Mouse (Mus musculus) heart, embryonic 14.5 days (tissue): ENCODE measurements around the gene Stil. TPM values are rescaled to one million over a fixed set of nuclear protein-coding genes. Genes with fewer than 3 reads are reported as not detected.

Source experiments
- ATAC-seq: fragments of 200-750 bp; cut with Nextera tagmentation; 2 replicates; pipeline ENCODE4 v1.8.0; 2017; ENCODE audit warnings: low read depth, moderate TSS enrichment; ENCODE audit not compliant: insufficient number of reproducible peaks, insufficient read depth, low FRiP score
- H3K27ac ChIP-seq, 2 experiments: fragments of 200-500 bp in 1 of 2; fragments of 300-500 bp in 1 of 2; sonication (generic) in 1 of 2; replicated peaks in 1 of 2; 2 replicates each; pipeline ENCODE4 v1.5.1; 2012 to 2014; ENCODE audit warnings: low read depth in 2 of 2, low read length in 2 of 2, control low read depth in 1 of 2, mild to moderate bottlenecking in 1 of 2, mixed read lengths in 1 of 2; ENCODE audit not compliant: control insufficient read depth in 1 of 2, insufficient read depth in 1 of 2
- H3K27me3 ChIP-seq: fragments of 300-500 bp; sonication (generic); 2 replicates; pipeline ENCODE4 v1.6.1; 2014; ENCODE audit warnings: mild to moderate bottlenecking, low read length, control low read depth; ENCODE audit not compliant: control insufficient read depth, insufficient read depth
- H3K36me3 ChIP-seq: fragments of 300-500 bp; sonication (generic); 2 replicates; pipeline ENCODE4 v1.6.1; 2014; ENCODE audit warnings: mild to moderate bottlenecking, control low read depth, low read length, mixed read lengths; ENCODE audit not compliant: control insufficient read depth, insufficient read depth
- H3K4me1 ChIP-seq, 2 experiments: fragments of 200-500 bp in 1 of 2; fragments of 300-500 bp in 1 of 2; sonication (generic) in 1 of 2; 2 replicates each; pipeline ENCODE4 v1.6.1; 2012 to 2014; ENCODE audit warnings: low read length in 2 of 2, control low read depth in 1 of 2, mixed read lengths in 1 of 2; ENCODE audit not compliant: control insufficient read depth in 2 of 2, insufficient read depth in 2 of 2
- H3K4me2 ChIP-seq: fragments of 300-500 bp; sonication (generic); 2 replicates; pipeline ENCODE4 v1.6.1; 2014; ENCODE audit warnings: mild to moderate bottlenecking, low read length
- H3K4me3 ChIP-seq, 2 experiments: fragments of 200-500 bp in 1 of 2; fragments of 300-500 bp in 1 of 2; sonication (generic) in 1 of 2; 2 replicates each; pipeline ENCODE4 v1.5.1; 2012 to 2014; ENCODE audit warnings: low read length in 2 of 2, mild to moderate bottlenecking in 2 of 2, control low read depth in 1 of 2, low read depth in 1 of 2, moderate library complexity in 1 of 2; ENCODE audit not compliant: control insufficient read depth in 1 of 2, insufficient read depth in 1 of 2
- H3K9ac ChIP-seq: fragments of 300-500 bp; sonication (generic); 2 replicates; pipeline ENCODE4 v1.6.1; 2014; ENCODE audit warnings: mild to moderate bottlenecking, low read length
- H3K9me3 ChIP-seq: fragments of 300-500 bp; sonication (generic); 2 replicates; pipeline ENCODE4 v1.6.1; 2016; ENCODE audit warnings: low read length, control low read depth; ENCODE audit not compliant: control insufficient read depth
- WGBS: fragments of 180-500 bp; shearing (Covaris S2); extraction: QIAGEN DNeasy Blood & Tissue Kit; methylation state at CpG from one replicate; pipeline ENCODE4 v1.1.7; 2014; 5-methylcytosine and 5-hydroxymethylcytosine counted together
- polyA plus RNA-seq: library from polyadenylated mRNA; unstranded; fragments of >200 nt; fragmentation: Nextera tagmentation; extraction: Ambion mirVana; gene quantifications from 2 replicates; pipeline ENCODE4 v1.2.1, GENCODE M21; 2014

Gene Stil
- polyA plus RNA-seq, 1 experiment from 2014 or later: 9.8 TPM

DNA sequence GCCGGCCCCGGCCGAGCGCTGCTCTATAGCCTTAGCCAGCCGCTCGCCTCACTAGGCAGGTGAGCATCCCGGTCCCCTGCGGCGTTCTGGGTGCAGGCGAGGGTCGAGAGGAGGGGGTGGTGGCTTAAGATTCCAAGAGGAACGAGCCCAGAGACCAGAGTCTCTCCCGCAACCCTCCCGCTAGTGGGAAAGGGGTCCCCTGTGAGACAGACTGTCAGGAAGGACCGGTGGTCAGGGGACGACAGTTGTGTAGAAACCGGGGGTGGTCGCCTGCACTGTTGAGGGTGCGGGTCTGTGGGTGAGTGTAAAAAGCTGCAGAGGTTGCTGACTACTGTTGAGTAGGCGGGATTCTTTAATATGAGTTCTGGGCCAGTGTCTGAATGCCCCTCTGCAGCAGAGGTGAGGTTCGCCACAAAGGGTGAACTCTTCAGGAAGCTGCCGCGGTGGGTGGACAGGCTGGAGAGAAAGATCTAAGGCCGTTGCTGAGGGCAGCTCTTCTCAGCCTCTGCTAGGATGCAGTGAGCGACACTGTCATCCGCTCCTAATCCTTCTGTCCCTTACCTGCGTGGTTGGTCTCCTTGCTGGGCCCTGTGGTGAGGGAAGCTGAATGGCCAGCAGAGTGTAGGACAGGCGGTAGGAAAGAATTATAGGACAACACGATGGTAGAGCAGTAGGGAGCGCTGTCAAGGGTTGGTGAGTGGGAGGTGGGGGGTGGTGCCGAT lies 63.7 kb downstream of the Stil start:
- Histone ChIP-seq H3K9ac (peak overlapping the region; percentile 44), H3K27ac (no peak overlapping the region), H3K4me3 (peak overlapping the region; percentile 43 to 55), H3K4me2 (peak overlapping the region; percentile 71), H3K27me3 (peaks cover 92% of the 10 kb centered on the region), H3K9me3 (no peaks in the 10 kb centered on the region), H3K4me1 (peaks cover 5 to 10% of the 10 kb centered on the region in 2 experiments; a peak in 3 of 4 replicates), H3K36me3 (0 out of 2 replicates have a peak, but pooled peaks cover 3% of the 10 kb centered on the region)
- WGBS: 4% methylated on average over 31 of the region's 31 CpGs
- ATAC-seq: no peak

- 25% methylated on average over 1 of the region's 1 CpGs for WGBS
- Histone ChIP-seq H3K27ac (0 out of 4 replicates have a peak overlapping the region, but pooled peaks of 1 of the 2 experiments have one; percentile 9), H3K4me3 (no peak overlapping the region), H3K36me3 (0 out of 2 replicates have a peak, but pooled peaks cover 6% of the 10 kb centered on the region), H3K27me3 (peaks cover 30% of the 10 kb centered on the region), H3K9ac (no peak overlapping the region), H3K9me3 (no peaks in the 10 kb centered on the region), H3K4me2 (no peak overlapping the region), H3K4me1 (peaks cover 3 to 6% of the 10 kb centered on the region in 2 experiments; a peak in 1 of 4 replicates)
- no peak for ATAC-seq
These were observed 71.7 kb downstream of the Stil start for GRCm38 (mm10) chr4:115071668-115072067.

DNA sequence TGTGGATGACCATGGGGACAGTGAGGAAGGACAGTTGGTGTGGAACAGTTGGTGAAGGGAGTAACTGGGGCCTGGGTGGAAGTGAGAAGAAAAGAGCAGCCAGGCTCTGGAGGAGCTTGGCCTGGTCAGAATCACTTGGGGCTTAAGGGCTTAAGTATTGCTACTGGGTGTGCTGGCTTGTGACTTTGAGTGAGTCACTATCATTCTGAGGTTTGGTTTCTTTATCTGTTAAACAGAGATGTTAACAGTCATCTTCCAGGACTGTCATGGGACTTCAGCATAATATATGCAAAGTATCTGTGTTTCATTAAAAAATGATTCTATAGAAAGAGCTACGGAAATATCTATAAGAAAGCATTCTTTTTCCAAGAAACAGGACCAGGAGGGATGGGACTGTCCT lies 74.8 kb downstream of the Stil start:
- no peaks in the 10 kb centered on the region for H3K36me3 ChIP-seq
- H3K27ac ChIP-seq: peak overlapping the region; percentile 65 to 81
- H3K9ac ChIP-seq: no peak overlapping the region
- H3K9me3 ChIP-seq: no peaks in the 10 kb centered on the region
- H3K27me3 ChIP-seq: peaks cover 7% of the 10 kb centered on the region; the same call in 1 of the 2 replicates
- no peak overlapping the region for H3K4me2 ChIP-seq
- no peak overlapping the region for H3K4me3 ChIP-seq
- peaks cover 12 to 13% of the 10 kb centered on the region in 2 experiments; a peak in 3 of 4 replicates for H3K4me1 ChIP-seq
- 73% methylated on average over 1 of the region's 1 CpGs for WGBS
- ATAC-seq: no peak

- ATAC-seq: peak; percentile 73
- Histone ChIP-seq H3K4me1 (peaks cover 14 to 16% of the 10 kb centered on the region in 2 experiments), H3K27ac (peak overlapping the region; percentile 54 to 81), H3K4me3 (no peak overlapping the region), H3K9me3 (no peaks in the 10 kb centered on the region), H3K36me3 (no peaks in the 10 kb centered on the region), H3K9ac (no peak overlapping the region), H3K4me2 (no peak overlapping the region), H3K27me3 (peaks cover 7% of the 10 kb centered on the region; the same call in 1 of the 2 replicates)
- WGBS: 22% methylated on average over 3 of the region's 3 CpGs
These were observed 75.4 kb downstream of the Stil start for GRCm38 (mm10) chr4:115075204-115075915.

GRCm38 (mm10) chr4:115078892-115079820 lies 79.2 kb downstream of the Stil start:
- WGBS: 31% methylated on average over 10 of the region's 10 CpGs
- Histone ChIP-seq H3K36me3 (no peaks in the 10 kb centered on the region), H3K27ac (no peak overlapping the region), H3K9ac (no peak overlapping the region), H3K27me3 (peaks cover 6% of the 10 kb centered on the region; the same call in 1 of the 2 replicates), H3K4me2 (no peak overlapping the region), H3K9me3 (no peaks in the 10 kb centered on the region), H3K4me3 (no peak overlapping the region), H3K4me1 (peaks cover 14 to 16% of the 10 kb centered on the region in 2 experiments)
- peak; percentile 64 for ATAC-seq

DNA sequence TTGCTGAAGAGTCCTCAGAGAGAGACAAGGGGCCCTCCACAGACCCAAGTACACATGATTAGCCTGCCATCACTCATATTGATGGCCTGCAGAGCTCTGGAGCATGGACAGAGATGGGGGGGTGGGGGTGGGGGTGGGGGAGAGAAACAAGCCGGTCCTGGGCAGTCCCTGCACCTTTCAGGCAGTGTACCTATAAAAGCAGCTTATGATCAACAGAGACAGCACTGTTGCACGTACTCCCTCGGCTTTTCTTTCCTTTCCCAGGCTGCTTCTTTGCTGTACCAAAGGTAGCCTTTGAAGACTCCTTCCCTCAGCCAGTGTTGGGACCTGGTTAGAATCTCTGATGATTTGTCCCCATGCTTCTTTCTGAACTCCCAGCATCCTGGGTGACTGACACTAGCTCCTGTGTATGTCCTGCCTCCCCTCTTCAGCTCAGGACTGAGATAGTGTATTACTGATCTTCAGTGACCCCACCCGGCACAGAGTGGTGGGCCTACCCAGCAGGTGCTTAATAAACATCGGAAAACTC lies 79.9 kb downstream of the Stil start:
- Histone ChIP-seq H3K9ac (no peak overlapping the region), H3K9me3 (no peaks in the 10 kb centered on the region), H3K27me3 (no peaks in the 10 kb centered on the region; the same call in 1 of the 2 replicates), H3K36me3 (no peaks in the 10 kb centered on the region), H3K4me2 (no peak overlapping the region), H3K4me1 (peaks cover 14% of the 10 kb centered on the region in 2 experiments), H3K4me3 (no peak overlapping the region), H3K27ac (no peak overlapping the region)
- WGBS: 21% methylated on average over 5 of the region's 5 CpGs
- no peak for ATAC-seq

DNA sequence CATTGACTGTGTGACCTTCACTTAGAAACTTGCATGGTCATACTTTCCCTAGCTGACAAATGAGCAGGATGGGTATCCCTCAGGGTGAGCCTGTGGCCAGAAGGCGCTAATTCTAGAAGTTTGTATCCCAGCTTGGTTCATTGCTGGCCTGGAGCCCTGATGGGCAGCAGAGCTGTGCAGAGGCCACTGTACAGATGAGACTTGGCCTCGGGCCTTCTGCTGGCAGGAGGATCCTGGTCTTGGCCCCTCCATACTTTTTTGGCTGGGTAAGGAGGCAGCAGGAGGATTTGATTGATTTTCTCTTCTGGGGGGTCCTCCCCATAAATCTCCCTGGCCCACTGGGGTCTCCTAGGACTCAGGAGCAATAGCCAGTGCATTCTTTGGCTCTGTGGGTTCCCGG lies 83.1 kb downstream of the Stil start:
- no peak overlapping the region for H3K4me3 ChIP-seq
- H3K9ac ChIP-seq: no peak overlapping the region
- no peak for ATAC-seq
- H3K27me3 ChIP-seq: peaks cover 8% of the 10 kb centered on the region
- no peaks in the 10 kb centered on the region for H3K9me3 ChIP-seq
- no peak overlapping the region for H3K27ac ChIP-seq
- H3K36me3 ChIP-seq: no peaks in the 10 kb centered on the region
- WGBS: 73% methylated on average over 3 of the region's 3 CpGs
- H3K4me2 ChIP-seq: no peak overlapping the region
- H3K4me1 ChIP-seq: peaks cover 10% of the 10 kb centered on the region in 2 experiments
